Mouse (Mus musculus) liver, embryonic 14.5 days (tissue): Measurements from ENCODE around the gene Rsph9.

ENCODE experiments used
- CTCF ChIP-seq: IDR thresholded peaks from 2 replicates; pipeline ENCODE4 v1.5.1; 2016; ENCODE audit warnings: antibody characterized with exemption, low read depth, control low read depth
- EP300 ChIP-seq: IDR thresholded peaks from 2 replicates; pipeline ENCODE4 v1.6.1; 2016; ENCODE audit warnings: antibody characterized with exemption, low read depth

DNA sequence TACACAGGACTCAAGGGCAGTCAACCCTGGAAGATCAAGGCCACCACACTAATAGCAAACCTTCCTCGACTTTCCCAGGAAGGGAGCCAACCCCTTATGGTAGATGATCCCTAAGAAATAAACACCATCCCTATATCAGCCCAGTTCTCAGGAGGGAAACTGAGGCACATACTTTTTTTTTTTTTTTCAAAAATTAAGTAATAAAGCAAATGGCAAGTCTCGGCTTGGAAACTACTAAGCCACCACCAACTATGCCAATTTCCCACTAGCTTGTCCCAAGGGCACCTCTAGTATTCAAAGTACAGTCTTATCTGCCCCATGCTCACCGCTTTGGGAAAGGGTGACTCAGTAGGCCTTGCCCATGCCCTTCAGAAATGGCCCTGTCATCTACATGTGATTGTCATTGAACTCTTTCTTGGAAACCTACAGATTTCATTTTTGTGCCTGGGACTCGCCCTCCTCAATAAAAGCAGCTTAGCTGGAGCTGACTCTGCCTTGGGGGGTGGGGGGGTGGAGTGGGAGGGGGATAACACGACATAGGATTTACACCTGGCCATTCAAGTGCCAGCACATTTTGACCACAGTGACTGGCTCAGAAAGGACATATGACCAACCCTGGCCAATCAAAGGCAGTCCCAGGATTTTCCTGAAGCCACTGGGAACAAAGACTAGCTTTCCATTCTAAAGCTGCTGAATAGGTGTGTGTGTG lies 68.3 kb downstream of the Rsph9 start:
- TF ChIP-seq CTCF (no peak), EP300 (no peak)
